Mouse (Mus musculus) embryo, embryonic 11 days (tissue): ENCODE data around the gene Krtap5-2.
"Not testable (repeated sequence)": the region's sequence is repeated elsewhere in the genome, so short reads cannot be mapped to it uniquely, and the experiment has no call there.

ENCODE experiments used
- DNase-seq: peaks from one replicate; pipeline ENCODE4 v3.0.0-alpha.2; 2015

Krtap5-2 gene

DNA sequence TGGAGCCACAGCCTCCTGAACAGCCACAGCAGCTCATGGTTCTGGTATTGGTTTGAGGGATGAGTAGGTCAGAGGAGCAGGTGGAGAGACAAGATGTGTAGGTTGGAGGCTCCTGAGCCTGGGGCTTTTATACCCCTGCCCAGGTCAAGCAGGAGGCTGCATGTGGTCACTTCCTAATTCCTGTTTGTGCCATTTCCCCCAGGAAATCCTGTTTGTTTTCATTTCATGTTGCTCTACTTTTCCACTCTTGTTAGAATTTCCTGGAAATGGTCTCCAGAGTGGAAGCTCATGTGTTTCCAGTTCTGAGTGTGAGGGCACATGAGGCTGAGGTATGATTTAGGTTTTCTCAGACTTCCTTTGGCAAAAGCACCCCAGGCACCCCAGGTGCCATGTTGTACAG, at the start of gene Krtap5-2:
Gene Krtap5-2, minus strand, starts transcription at position 101 of the 400 bp plus-strand sequence.
- not testable (repeated sequence) for DNase-seq

DNA sequence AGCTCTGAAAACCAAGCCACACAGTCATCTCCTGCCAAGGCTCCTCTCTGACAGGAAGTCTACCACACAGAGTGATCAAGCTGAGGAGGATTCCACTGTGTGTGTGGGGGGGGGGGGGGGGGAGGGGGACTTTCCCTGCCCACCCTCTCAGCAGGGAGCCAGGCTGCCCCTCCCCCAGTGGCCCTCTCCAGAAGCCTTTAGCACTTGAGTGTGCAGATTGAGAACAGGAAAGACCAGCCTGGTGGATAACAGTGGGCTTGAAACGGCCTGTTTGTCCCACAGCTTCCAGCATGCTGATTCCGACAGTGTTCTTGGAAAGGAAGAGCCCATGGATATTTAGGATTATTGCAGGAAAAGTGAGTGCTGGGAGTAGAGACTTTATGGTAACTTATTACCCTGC, 48.7 kb upstream of the Krtap5-2 start:
- DNase-seq: peak; percentile 12

DNA sequence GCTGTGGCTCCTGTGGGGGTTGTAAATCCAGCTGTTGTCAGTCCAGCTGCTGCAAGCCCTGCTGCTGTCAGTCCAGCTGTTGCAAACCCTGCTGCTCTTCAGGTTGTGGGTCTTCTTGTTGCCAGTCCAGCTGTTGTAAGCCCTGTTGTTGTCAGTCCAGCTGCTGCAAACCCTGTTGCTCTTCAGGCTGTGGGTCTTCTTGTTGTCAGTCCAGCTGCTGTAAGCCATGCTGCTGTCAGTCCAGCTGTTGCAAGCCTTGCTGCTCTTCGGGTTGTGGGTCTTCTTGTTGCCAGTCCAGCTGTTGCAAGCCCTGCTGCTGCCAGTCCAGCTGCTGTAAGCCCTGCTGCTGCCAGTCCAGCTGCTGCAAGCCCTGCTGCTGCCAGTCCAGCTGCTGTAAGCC, 36.3 kb upstream of the Krtap5-2 start:
- DNase-seq: not testable (repeated sequence)

DNA sequence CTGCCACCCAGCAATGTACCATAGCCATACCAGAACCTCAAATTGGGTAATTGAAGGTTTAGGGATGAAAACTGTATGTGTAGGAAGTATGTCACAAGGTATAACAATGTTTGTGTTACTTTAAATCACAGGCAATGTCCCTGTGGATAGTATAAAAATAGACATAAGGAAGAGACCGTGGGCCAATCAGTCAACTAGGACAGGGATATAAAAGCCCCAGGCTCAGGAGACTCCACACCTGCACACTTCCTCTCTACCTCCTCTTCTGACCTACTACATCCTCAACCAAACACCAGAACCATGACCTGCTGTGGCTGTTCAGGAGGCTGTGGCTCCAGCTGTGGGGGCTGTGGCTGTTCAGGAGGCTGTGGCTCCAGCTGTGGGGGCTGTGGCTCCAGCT, 35.8 kb upstream of the Krtap5-2 start, which contains the start of gene Gm7579:
Gene Gm7579, plus strand, starts transcription at position 301 of the 400 bp plus-strand sequence.
- DNase-seq: no peak

DNA sequence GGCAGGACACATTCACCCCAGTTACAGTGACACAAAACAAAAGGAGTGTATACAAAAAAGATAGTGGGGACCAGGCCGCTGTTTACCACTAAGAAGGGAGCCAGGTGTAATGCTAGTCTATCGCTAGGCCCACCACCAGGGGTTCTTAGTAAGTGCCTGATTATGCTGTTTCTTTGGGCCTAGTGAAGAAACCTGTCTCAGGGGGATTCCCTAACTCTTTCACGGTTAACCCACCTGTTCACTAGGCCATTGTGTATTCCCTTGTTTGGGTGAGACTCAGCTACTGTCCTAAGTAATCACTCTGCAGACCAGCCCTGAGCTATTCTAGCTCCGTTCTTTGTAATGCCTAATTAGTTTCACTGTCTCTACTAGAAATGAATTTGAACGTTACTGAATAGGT, 31.1 kb upstream of the Krtap5-2 start:
- DNase-seq: not testable (repeated sequence)

DNA sequence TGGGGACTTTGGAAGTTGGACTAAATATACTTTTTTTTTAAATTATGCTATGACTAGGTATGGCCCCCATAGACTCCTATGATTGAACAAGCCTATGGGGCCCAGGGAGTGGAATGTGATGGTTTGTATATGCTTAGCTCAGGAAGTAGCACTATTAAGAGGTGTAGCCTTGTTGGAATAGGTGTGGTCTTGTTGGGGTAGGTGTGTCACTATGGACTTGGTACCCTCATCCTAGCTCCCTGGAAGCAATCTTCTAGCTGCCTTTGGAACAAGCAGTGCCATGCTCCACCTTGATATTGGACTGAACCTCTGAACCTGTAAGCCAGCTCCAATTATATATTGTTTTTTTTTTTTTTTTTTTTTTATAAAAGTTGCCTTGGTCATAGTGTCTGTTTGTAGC, 29.7 kb upstream of the Krtap5-2 start:
- DNase-seq: no peak

DNA sequence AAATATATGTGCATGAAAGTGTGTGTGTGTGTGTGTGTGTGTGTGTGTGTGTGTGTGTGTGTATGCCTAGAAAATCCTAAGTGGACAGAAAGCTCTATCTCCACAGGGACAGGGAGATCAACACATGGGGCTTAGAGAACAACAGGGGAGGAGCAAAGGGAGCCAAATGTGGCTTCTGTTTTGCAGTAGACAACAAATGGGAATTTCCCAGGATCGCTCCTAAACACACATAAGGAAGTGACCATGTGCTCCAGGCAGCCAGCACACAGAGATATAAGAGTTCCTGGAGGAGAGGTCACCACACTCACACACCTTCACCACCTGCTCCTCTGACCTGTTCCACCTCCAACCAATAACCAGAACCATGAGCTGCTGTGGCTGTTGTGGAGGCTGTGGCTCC, 25.3 kb upstream of the Krtap5-2 start, which contains the start of gene Krtap5-3:
Gene Krtap5-3, plus strand, starts transcription at position 301 of the 400 bp plus-strand sequence.
- no peak for DNase-seq

DNA sequence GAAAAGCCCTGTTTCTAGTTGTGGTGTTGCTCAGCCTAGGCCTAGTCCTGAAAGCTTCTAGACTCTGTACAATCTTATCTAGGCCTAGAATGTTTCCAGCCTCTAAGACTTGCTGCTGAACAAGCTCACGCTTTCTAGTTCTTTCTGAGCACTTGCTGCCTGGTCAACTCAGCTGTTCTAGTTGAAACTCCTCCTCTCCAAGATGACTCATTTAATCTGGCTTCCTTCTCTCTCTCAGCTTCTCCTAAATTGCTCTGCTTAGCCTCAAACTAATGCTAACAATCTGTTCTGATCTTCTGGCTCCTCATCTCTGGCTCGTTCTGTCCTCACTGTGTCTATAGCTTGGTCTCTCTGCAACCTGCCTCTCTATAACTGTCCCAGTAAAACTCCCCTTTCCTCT, 22.9 kb upstream of the Krtap5-2 start:
- DNase-seq: no peak

DNA sequence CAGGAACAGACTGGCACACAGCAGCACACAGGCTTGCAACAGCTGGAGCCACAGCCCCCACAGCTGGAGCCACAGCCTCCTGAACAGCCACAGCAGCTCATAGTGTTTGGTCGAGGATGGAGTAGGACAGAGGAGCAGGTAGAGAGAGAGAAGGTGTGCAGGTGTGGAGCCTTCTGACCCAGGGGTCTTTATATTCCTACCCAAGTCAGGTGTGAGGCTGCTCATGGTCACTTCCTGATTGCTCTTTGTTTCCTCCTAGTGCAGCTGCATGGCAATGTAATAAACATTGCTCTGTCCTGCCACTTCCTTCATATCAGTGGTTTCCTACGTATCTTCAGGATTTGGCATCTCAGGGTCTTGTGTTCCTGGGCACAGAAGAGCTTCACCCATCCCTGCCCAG, 14.5 kb upstream of the Krtap5-2 start, which contains the start of gene Gm10153:
Gene Gm10153, minus strand, starts transcription at position 101 of the 400 bp plus-strand sequence.
- DNase-seq: no peak

DNA sequence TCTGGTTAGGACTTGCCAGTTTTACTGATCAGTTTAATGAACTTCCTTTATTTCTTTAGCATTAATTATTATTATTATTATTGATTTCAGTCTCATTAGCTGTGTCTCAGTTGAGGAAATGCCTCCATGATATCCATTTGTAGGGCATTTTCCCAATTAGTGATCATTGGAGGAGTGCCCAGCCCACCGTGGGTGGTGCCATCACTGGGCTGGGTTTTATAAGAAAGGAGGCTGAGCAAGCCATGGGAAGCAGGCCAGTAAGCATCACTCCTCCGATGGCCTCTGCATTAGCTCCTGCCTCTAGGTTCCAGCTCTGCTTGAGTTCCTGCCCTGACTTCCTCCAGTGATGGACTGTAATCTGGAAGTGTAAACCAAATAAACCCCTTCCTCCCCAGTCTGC, 12.4 kb upstream of the Krtap5-2 start:
- no peak for DNase-seq

DNA sequence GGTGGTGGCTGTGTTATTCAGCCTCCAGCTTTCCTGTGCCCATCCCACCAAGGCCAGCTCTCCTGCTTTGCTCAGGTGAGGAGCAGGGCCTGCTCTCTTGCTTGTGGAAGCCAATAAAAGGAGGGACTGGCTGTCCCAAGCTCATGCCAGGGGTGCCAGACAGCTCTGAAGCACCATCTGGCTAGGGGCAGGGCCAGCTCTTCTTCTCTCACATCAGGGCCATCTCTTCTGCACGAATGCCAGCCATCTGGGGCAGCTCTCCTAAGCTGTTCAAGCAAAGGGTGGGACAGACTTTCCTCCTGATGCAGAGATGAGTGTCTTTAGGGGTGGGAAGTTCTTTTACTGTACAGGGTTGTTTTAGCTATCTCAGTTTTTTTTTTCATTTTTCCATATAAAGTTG, 5.2 kb upstream of the Krtap5-2 start:
- no peak for DNase-seq

DNA sequence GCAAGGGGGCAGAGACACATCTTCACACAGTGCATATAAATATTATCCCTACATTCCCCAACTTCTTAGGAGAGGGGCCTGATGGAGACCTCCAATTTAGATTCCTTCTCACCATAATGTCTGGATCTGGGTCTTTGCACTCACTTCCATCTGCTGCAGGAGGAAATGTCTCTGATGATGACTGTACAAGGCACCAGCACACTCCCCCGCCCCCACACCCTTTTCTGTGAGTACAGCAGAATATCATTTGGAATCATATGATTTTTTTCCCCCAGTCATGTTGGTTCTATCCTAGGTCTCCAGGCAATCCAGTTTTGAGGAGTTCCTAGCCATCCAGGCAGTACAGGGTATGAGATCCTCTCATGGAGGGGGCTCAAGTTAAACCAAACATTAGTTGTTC, 2.9 kb upstream of the Krtap5-2 start:
- DNase-seq: no peak

DNA sequence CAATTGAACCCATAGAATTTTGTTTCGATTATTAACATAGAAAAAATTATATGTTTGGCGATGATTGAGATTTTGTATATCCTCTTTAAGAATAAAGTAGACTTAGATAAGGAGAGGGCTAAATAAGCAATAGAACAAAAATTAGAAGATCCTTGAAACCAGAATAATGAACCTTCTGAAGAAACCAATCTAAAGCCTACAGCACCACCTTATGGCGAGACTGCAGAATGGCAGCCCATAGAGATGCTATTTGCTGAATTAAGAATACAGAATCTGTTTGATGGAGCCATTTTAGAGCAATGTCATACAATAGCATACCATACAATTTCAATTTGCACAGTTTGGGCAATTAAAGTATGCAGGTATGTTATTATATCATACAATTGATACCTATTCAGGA, 6.0 kb downstream of the Krtap5-2 start:
- peak; percentile 55 for DNase-seq

DNA sequence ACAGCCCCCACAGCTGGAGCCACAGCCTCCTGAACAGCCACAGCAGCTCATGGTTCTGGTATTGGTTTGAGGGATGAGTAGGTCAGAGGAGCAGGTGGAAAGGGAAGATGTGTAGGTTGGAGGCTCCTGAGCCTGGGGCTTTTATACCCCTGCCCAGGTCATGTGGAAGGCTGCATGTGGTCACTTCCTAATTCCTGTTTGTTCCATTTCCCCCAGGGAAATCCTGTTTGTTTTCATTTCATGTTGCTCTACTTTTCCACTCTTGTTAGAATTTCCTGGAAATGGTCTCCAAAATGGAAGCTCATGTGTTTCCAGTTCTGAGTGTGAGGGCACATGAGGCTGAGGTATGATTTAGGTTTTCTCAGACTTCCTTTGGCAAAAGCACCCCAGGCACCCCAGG, 10.2 kb downstream of the Krtap5-2 start, which contains the start of gene Gm4553:
Gene Gm4553, minus strand, starts transcription at position 101 of the 400 bp plus-strand sequence.
- DNase-seq: not testable (repeated sequence)

DNA sequence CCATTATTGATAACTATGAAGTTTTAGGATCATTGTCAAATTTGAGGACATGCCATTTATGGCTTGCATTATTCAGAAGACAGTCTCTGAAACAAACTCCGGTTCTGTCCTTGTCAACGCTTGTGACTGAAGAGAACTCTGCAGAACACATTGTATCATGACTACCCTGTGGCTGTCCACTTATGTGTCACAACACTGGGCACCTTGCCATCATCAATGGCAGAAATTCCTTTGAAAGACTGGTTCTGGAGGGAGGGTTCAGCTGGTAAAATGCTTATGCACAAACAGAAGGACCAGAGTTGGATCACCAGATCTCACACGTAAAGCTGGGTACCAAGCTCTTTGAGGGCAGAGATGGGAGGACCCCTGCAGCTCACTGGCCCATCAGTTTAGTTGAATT, 16.4 kb downstream of the Krtap5-2 start:
- DNase-seq: no peak

DNA sequence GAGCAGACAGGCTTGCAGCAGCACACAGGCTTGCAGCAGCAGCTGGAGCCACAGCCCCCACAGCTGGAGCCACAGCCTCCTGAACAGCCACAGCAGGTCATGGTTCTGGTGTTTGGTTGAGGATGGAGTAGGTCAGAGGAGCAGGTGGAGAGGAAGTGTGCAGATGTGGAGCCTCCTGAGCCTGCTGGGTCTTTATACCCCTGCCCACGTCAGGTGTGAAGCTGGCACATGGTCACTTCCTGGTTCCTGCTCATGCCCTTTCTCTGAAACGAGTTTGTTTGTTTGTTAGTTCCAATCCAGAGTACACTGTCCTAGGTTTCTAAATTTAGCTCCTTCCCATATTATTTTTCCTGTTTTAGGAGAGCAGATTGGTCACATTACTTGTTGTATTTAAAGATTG, 18.8 kb downstream of the Krtap5-2 start, which contains the start of gene Gm29735:
Gene Gm29735, minus strand, starts transcription at position 101 of the 400 bp plus-strand sequence.
- DNase-seq: not testable (repeated sequence)

DNA sequence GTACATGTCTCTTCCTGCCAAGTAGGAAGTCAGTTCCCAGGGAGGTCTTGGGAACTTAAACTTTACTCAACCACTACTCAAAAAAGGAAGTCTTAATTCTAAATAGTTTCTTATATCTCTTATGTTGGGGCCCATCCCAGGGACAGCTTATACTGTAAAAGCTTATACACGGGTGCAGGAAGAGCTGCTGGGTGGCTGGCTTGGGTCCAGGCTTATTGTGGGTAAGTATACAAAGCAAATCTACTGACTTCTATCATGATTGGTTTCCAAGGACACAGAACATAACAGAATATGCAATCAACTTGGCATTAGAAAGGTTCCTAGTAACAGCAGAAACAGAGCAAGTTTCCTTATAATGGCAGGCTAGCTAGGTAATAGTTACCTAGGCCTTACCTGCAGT, 20.5 kb downstream of the Krtap5-2 start:
- DNase-seq: no peak

DNA sequence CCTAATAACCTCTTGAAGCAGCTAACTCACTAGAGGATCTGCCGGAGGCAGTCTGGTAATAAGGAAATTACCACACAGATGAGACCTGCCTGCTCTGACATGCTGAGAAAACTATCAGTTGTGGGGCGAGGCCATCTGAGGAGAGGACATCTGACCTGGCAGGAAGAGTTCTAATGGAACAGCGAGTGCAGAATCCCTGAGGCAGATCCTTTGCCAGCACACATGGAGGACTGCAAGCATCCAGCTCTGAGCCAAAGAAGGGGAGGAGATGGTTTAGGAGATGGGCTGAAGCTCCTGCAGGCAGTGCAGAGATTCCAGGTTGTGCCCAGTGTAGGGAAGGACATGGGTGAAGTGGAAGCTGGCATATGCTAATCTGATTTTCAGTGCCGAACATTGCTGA, 23.6 kb downstream of the Krtap5-2 start:
- DNase-seq: no peak

DNA sequence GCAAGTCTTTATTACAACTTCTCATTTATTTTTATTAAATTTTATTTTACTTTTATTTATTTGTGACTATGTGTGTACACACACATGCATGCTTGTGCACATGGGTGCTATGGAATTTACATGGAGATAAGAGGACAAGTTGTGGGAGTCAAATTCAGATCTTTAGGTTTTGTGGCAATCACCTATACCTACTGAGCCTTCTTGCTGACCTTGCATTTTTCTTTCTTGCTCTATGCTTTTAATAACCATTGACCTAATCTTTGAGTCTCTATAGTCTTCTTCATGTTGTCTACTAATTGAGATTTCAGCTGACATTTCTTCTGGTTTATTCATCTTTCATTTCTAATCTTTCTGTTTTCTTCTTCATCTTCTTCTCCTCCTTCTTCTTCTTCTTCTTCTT, 27.2 kb downstream of the Krtap5-2 start:
- no peak for DNase-seq

DNA sequence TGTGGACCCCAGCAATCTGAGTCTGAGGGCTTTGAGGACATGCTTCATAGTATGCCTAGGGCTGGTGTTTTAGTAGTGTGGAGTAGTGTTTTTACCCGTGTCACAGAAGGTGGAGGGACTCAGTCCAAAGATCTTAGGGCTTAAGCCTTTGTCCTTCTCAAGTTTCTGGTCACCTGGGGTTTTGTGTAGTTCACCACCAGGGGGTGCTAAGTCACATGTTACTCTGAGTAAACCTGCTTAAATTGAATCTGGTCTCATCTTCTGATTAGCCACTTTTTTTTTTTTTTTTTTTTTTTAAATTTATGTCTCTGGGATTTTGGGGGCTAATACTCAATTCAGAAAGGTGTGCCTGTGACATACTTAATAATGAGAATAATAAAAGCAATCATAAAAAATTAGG, 29.8 kb downstream of the Krtap5-2 start:
- DNase-seq: peak; percentile 86

DNA sequence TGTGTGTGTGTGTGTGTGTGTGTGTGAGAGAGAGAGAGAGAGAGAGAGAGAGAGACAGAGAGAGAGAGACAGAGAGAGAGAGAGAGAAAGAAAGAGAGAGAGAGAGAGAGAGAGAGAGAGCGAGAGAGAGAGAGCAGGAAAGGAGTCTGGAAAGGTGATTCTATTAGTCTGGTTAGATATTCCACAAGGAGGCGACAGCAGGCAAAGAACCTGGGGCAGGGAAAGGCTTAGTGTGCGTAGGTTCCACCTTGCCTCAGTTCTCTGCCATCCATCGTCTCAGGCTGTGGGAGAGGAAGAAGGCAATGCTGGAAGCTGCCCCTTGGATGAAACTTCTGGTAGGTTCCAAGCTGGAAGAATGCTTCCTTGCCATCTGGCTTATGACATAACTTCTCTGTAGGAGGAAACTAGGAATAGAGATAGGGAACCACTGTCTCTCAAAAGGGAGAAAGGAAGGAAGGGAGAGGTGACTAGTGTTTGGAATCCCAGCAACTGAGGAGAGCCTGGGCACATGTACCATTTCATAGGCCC, 30.3 kb downstream of the Krtap5-2 start:
- peak; percentile 8 for DNase-seq

DNA sequence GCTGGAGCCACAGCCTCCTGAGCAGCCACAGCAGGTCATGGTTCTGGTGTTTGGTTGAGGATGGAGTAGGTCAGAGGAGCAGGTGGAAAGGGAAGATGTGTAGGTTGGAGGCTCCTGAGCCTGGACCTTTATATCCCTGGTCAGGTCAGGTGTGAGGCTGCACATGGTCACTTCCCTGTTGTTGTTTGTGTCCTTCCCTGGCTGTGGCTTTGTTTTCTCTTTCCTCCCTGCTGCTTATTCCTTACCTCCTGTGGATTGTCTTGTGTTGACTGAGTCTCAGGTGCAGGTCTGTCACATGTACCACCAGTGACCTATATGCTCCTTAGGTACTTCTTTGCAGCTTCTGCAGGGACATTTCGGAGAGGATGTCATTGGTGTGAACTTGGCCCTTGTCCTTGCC, 31.3 kb downstream of the Krtap5-2 start, which contains the start of gene Gm45337:
Gene Gm45337, minus strand, starts transcription at position 101 of the 400 bp plus-strand sequence.
- no peak for DNase-seq

DNA sequence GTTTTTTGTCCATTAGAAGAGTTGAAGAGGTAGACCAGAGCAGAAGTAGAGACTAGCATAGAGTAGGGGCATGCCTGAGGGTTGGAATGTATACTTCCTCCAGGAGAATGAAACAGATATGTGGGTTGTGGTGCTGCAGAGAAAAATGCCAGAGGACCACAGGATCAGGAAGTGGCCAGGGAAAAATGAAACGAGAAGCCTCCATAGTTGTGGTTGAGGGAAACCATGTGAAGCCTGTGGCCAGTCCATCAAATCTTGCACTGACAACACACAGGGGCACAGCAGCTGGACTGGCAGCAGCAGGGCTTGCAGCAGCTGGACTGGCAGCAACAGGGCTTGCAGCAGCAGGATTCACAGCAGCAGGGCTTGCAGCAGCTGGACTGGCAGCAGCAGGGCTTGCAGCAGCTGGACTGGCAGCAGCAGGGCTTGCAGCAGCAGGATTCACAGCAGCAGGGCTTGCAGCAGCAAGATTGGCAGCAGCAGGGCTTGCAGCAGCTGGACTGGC, 32.2 kb downstream of the Krtap5-2 start:
- not testable (repeated sequence) for DNase-seq

DNA sequence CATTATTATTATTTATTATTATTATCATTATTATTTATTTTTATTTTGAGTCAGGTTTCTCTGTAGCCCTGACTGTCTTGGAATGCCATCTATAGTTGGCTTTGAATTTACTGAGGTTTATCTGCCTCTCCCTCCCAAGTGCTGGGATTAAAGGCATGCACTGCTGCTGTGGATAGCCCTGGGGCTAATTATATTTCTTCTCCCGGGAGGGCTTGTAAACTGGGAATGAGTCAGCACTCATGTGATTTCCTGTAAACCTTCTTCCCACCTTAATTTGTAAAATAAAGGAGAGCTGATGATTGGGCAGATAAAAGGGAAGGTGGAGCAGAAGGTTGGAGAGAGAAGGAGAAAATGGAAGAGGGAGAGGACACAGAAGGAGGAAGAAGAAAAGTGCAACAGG, 35.1 kb downstream of the Krtap5-2 start:
- no peak for DNase-seq

DNA sequence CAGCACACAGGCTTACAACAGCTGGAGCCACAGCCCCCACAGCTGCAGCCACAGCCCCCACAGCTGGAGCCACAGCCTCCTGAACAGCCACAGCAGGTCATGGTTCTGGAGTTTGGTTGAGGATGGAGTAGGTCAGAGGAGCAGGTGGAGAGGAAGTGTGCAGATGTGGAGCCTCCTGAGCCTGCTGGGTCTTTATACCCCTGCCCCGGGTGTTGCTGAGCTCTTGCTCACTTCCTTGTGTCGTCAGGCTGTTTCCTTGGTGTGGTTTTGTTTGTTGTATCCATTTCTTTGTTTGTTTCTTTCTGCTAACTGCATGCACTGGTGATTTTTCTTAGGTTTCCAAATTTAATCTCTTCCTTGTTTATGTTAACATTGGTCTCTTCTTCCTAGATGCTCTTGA, 39.9 kb downstream of the Krtap5-2 start, which contains the start of gene Gm39115:
Gene Gm39115, minus strand, starts transcription at position 101 of the 400 bp plus-strand sequence.
- not testable (repeated sequence) for DNase-seq
